Mouse (Mus musculus) heart, postnatal 0 days (tissue): Measurements from ENCODE around the gene Golm1. TPM values are rescaled to one million over a fixed set of nuclear protein-coding genes. Genes with fewer than 3 reads are reported as not detected.
"Not testable (repeated sequence)": the region's sequence is repeated elsewhere in the genome, so short reads cannot be mapped to it uniquely, and the experiment has no call there.

ENCODE experiments used
- ATAC-seq: fragments of 200-750 bp; cut with Nextera tagmentation; 2 replicates; pipeline ENCODE4 v1.8.0; 2017; ENCODE audit warnings: low read depth, moderate number of reproducible peaks, moderate library complexity; ENCODE audit not compliant: insufficient read depth
- DNase-seq: peaks from one replicate; pipeline ENCODE4 v3.0.0-alpha.2; 2016; ENCODE audit warnings: low spot score
- H3K27ac ChIP-seq: fragments of 300-500 bp; sonication (generic); 2 replicates; pipeline ENCODE4 v1.5.1; 2014; ENCODE audit warnings: low read depth, mild to moderate bottlenecking
- H3K27me3 ChIP-seq: fragments of 300-500 bp; sonication (generic); 2 replicates; pipeline ENCODE4 v1.6.1; 2014; ENCODE audit warnings: low read length, mixed read lengths; ENCODE audit not compliant: control insufficient read depth, insufficient read depth
- H3K36me3 ChIP-seq: fragments of 300-500 bp; sonication (generic); replicated peaks from 2 replicates; pipeline ENCODE4 v1.6.1; 2014; ENCODE audit warnings: low read length, mixed read lengths; ENCODE audit not compliant: control insufficient read depth, insufficient read depth
- H3K4me1 ChIP-seq: fragments of 300-500 bp; sonication (generic); 2 replicates; pipeline ENCODE4 v1.6.1; 2014; ENCODE audit warnings: antibody characterized with exemption; ENCODE audit not compliant: control insufficient read depth, insufficient read depth
- H3K4me2 ChIP-seq: fragments of 300-500 bp; sonication (generic); 2 replicates; pipeline ENCODE4 v1.6.1; 2014; ENCODE audit warnings: low read depth, mild to moderate bottlenecking, low read length, moderate library complexity
- H3K4me3 ChIP-seq: fragments of 300-500 bp; sonication (generic); 2 replicates; pipeline ENCODE4 v1.5.1; 2014; ENCODE audit warnings: low read depth, low read length
- H3K9ac ChIP-seq: fragments of 300-500 bp; sonication (generic); replicated peaks from 2 replicates; pipeline ENCODE4 v1.6.1; 2014; ENCODE audit warnings: low read depth, low read length, mixed read lengths
- H3K9me3 ChIP-seq: fragments of 300-500 bp; sonication (generic); replicated peaks from 2 replicates; pipeline ENCODE4 v1.6.1; 2016; ENCODE audit warnings: low read length; ENCODE audit not compliant: control insufficient read depth
- CTCF ChIP-seq: IDR thresholded peaks from 2 replicates; pipeline ENCODE4 v1.5.1; 2016; ENCODE audit warnings: antibody characterized with exemption, control low read depth, low read depth
- EP300 ChIP-seq: IDR thresholded peaks from 2 replicates; pipeline ENCODE4 v1.6.1; 2016; ENCODE audit warnings: antibody characterized with exemption, low read depth
- WGBS: fragments of 180-500 bp; shearing (Covaris S2); extraction: QIAGEN DNeasy Blood & Tissue Kit; methylation state at CpG from one replicate; pipeline ENCODE4 v1.1.7; 2014; 5-methylcytosine and 5-hydroxymethylcytosine counted together
- polyA plus RNA-seq: library from polyadenylated mRNA; unstranded; fragments of >200 nt; fragmentation: Nextera tagmentation; extraction: Ambion mirVana; gene quantifications from 2 replicates; pipeline ENCODE4 v1.2.1, GENCODE M21; 2015
- total RNA-seq: library from RNA; depleted of rRNA; stranded (reverse); fragments of >200 nt; gene quantifications from 2 replicates; pipeline ENCODE4 v1.2.3, GENCODE M21; 2014; ENCODE audit warnings: low replicate concordance; rRNA removed

Gene Golm1
- total RNA-seq (26.6 and 30.4 TPM in 2 replicates), polyA plus RNA-seq (19.9 and 20.8 TPM in 2 replicates)

DNA sequence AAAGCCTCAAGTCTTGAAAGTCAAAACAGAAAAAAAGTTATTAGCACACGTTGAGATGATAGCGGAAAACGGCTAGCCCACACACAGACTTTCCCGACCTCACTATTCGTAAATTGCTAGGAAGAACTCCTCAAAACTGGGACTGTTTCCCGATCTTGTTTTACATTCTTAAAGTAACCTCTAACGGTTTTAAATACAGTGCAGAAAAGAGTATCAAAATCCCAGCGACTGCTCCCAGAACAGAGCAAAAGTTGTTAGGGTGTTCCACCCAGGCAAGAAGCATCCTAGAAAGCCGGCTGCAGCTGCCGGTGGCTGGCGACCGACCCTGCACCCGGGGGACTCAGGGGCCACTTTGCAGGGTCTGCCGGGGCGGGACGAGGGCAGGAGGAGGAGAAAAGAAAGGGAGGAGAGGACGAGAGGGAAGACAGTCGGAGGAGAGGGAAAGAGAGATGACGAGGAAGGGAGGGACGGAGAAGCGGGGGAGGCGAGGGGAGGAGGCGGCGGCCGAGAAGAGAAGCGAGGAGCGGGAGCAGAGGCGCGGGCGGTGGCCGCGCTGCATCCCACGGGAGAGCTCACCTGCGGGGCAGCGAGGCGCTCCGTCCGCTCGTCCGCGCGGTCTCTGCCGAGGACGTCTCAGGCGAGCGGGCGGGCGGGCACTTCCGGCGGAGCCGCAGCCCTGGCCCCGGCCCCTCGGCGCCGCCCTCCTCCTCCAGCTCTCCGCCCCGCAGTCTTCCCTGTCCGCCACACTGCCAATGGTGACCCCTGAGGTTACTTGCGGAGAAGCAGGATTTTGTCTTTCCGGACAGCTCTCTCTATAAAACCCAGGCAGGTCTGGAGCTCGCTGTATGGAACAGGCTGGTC, at the start of gene Golm1:
Golm1 (minus strand) TSS at position 661 of the 861 bp plus-strand sequence.
- Histone ChIP-seq H3K36me3 (no peaks in the 10 kb centered on the region), H3K9ac (peak within 1 kb of the TSS; percentile 57), H3K4me2 (peak within 1 kb of the TSS; percentile 77), H3K27me3 (no peaks in the 10 kb centered on the region), H3K4me1 (peaks cover 8% of the 10 kb centered on the region; the same call in 1 of the 2 replicates), H3K4me3 (peak within 1 kb of the TSS; percentile 80), H3K9me3 (no peaks in the 10 kb centered on the region), H3K27ac (peak within 1 kb of the TSS; percentile 41)
- peak; percentile 88 for ATAC-seq
- WGBS: under 1% methylated on average over 42 of the region's 61 CpGs
- peak; percentile 62 for DNase-seq
- TF ChIP-seq CTCF: no peak; the same call in 1 of the 2 replicates
- no peak for TF ChIP-seq EP300

DNA sequence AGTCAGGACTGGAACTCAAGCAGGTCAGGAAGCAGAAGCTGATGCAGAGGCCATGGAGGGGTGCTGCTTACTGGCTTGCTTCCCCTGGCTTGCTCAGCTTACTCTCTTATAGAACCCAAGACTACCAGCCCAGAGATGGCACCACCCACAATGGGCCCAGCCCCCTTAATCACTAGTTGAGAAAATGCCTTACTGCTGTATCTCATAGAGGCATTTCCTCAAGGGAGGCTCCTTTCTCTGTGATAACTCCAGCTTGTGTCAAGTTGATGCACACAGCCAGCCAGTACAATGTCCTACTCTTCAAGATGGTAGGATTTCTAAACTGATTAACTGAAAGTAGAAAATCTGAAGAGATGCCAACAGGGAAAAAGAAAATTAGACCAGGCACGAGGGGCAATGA, 46.5 kb upstream of the Golm1 start:
- H3K4me1 ChIP-seq, H3K36me3 ChIP-seq, ATAC-seq, H3K27me3 ChIP-seq, DNase-seq, H3K9ac ChIP-seq, H3K4me2 ChIP-seq, H3K27ac ChIP-seq, H3K4me3 ChIP-seq, H3K9me3 ChIP-seq: not testable (repeated sequence)
- WGBS: 67% methylated on average over 1 of the region's 1 CpGs

DNA sequence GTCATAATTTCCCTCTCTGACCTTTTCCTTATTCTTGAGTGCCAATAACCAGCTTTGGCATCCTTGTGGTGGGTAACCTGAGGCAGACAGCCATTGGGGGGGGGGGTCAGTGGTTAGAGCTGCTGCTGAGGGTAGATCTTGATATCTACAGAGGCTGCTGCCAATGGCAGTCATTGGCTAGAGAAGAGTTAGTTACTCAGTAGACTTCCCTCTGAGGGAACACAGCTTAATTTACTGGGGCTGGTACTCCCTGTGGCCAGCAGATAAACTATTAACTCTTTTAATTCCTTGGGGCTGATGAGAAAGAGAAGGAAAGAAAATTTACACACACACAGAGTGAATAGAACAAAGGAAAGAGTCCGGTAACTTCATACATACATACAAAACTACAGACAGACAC, 43.9 kb upstream of the Golm1 start:
- no peaks in the 10 kb centered on the region for H3K4me1 ChIP-seq
- no peak for TF ChIP-seq EP300
- TF ChIP-seq CTCF: no peak
- H3K9me3 ChIP-seq: no peaks in the 10 kb centered on the region
- no peak overlapping the region for H3K4me3 ChIP-seq
- no peak overlapping the region for H3K4me2 ChIP-seq
- DNase-seq (no peak), ATAC-seq (no peak)
- H3K36me3 ChIP-seq: no peaks in the 10 kb centered on the region
- H3K27me3 ChIP-seq: no peaks in the 10 kb centered on the region
- H3K9ac ChIP-seq: no peak overlapping the region
- no peak overlapping the region for H3K27ac ChIP-seq
- 89% methylated on average over 1 of the region's 1 CpGs for WGBS

DNA sequence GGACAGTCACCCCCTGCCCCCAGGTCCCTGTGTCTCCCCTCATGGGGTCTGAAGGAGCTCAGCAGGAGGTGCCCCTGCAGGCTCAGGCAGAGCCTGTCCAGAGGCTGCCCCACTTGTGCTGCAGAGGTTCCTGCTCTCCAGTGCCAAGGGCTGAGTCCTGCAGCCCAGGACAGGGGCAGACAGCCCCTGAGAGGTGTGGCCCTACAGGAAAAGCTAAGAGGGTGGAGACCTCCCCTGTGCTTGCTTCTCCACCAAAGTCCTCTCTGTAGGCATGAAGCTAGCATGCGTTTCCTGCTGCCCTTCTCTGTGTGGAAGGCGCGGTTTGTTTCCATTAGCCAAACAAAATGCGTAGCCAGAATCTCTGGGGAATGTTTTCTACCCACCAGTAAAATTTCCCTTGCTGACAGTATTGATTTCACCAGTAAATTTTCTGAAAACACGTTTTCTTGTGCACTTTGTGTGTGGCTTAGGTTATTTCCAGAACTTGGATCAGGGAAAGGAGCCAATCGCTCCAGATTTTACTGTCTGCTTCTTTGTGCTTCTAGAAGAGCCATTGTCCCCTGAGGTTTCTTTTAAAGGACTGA, 43.3 kb upstream of the Golm1 start:
- not testable (repeated sequence) for H3K4me2 ChIP-seq, H3K27me3 ChIP-seq, H3K9ac ChIP-seq, H3K36me3 ChIP-seq, H3K4me1 ChIP-seq, H3K4me3 ChIP-seq, H3K9me3 ChIP-seq, H3K27ac ChIP-seq
- DNase-seq (peak; percentile 32), ATAC-seq (peak; percentile 51; the same call in 1 of the 2 replicates)
- WGBS: 36% methylated on average over 6 of the region's 6 CpGs

DNA sequence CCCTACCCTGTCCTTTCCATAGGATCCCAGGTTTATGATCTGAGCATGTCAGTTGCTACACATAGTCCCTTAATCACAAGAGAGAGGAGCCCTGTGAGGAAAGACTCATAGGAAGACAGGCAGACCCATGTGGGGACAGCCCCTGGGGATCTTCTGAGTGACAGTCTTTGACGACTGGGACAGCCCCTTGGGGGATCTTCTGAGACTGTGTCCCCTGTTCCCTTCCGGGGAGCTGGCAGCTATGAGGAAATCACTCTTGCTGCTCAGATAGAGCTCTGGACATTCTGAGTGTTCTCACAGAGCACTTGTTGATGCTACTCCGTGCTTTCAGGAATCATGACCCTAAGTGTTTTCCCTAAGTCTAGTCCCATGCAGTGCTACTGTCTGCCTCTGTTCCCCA, 38.1 kb upstream of the Golm1 start:
- TF ChIP-seq EP300: no peak
- TF ChIP-seq CTCF: no peak
- H3K4me1 ChIP-seq: no peaks in the 10 kb centered on the region
- H3K27me3 ChIP-seq: no peaks in the 10 kb centered on the region
- WGBS: 28% methylated on average over 3 of the region's 3 CpGs
- H3K27ac ChIP-seq: no peak overlapping the region
- ATAC-seq (no peak), DNase-seq (no peak)
- no peaks in the 10 kb centered on the region for H3K9me3 ChIP-seq
- H3K4me3 ChIP-seq: no peak overlapping the region
- no peak overlapping the region for H3K9ac ChIP-seq
- H3K4me2 ChIP-seq: no peak overlapping the region
- no peaks in the 10 kb centered on the region for H3K36me3 ChIP-seq

DNA sequence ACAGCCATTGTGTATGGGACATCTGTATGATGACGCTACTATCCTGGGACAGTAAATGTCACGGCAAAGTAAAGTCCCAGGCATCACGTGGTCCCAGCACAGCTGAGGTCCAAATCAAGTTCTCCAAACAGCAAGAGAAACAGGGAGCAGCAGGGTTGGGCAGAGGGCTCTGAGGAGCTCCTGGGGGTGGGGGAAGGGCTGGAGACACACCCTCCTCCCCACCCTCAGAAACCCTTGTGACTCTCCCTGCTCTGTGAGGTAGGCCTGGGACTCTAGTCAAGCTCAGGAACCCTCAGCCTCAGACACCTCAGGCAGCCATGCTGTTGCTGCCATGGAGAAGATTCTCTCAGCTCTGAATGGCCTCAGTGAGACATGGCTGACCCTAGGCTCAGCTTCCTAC, 36.4 kb upstream of the Golm1 start, which contains the start of gene Spata31d1b:
Spata31d1b (plus strand) TSS at position 301 of the 400 bp plus-strand sequence.
- ATAC-seq, H3K27me3 ChIP-seq, H3K27ac ChIP-seq, H3K36me3 ChIP-seq, H3K4me2 ChIP-seq, H3K4me1 ChIP-seq, DNase-seq, H3K9ac ChIP-seq, H3K9me3 ChIP-seq, H3K4me3 ChIP-seq: not testable (repeated sequence)
- WGBS: 64% methylated on average over 3 of the region's 3 CpGs
